ENCODE assay signal across 12 mouse cellular contexts in genomic region chr12:102420168-102420890, GRCm38 (mm10). TPM values are rescaled to one million over a fixed set of nuclear protein-coding genes. Genes with fewer than 3 reads are reported as not detected.
A peak's percentile ranks its signal among the peaks of the same experiment; 100 is the strongest.
DNase-seq lines count a peak whose midpoint lies in the region; ATAC-seq and TF ChIP-seq lines count a peak whose summit lies in the region.
"Had no signal": no experiment of that assay in that cellular context is flagged by ENCODE, and none has a peak within 500 bp of the region (broad histone marks: within the 10 kb centered on the region; RNA-seq: fewer than 3 reads in every experiment).

No protein-coding gene starts in this region.

- peak overlapping the region; percentile 70 for H3K27ac ChIP-seq in heart, embryonic 13.5 days (replicated peaks)
- no peak overlapping the region for H3K27ac ChIP-seq in liver, embryonic 11.5 days (ENCODE audit: low read depth, low read length)
- H3K27ac ChIP-seq: midbrain, embryonic 12.5 days had no signal

- no peak for TF ChIP-seq CTCF in G1E (IDR thresholded peaks at IDR 0.05; ENCODE audit: low read depth, low read length)

- H3K4me3 ChIP-seq in heart, embryonic 13.5 days: no peak overlapping the region
- H3K4me3 ChIP-seq in G1E (ENCODE audit: low read depth, low read length): no peak overlapping the region
- H3K4me3 ChIP-seq in liver, embryonic 11.5 days (ENCODE audit: low read depth, low read length): no peak overlapping the region
- H3K4me3 ChIP-seq: embryonic facial prominence, embryonic 13.5 days; midbrain, embryonic 12.5 days had no signal

- no peaks in the 10 kb centered on the region for H3K9me3 ChIP-seq in heart, embryonic 13.5 days
- no peaks in the 10 kb centered on the region for H3K9me3 ChIP-seq in G1E (replicated peaks)
- no peaks in the 10 kb centered on the region for H3K9me3 ChIP-seq in liver, embryonic 11.5 days (ENCODE audit: control insufficient read depth, low read length)
- H3K9me3 ChIP-seq: embryonic facial prominence, embryonic 13.5 days; midbrain, embryonic 12.5 days had no signal

- ATAC-seq in heart, embryonic 13.5 days (ENCODE audit: extremely low read depth, insufficient number of reproducible peaks, low FRiP score, low TSS enrichment): no peak
- ATAC-seq in G1E (ENCODE audit: extremely low read depth, insufficient number of reproducible peaks, low FRiP score, poor library complexity, severe bottlenecking): peak; percentile 83
- peak; percentile 73 for ATAC-seq in erythroid progenitor cell, adult 5-6 weeks (replicated peaks; ENCODE audit: low FRiP score, poor library complexity, severe bottlenecking)
- ATAC-seq in liver, embryonic 11.5 days (replicated peaks; ENCODE audit: low FRiP score): peak; percentile 78

- H3K4me2 ChIP-seq in heart, embryonic 13.5 days: 0 out of 2 replicates have a peak overlapping the region, but pooled peaks have one; percentile 4
- H3K4me2 ChIP-seq in liver, embryonic 11.5 days: 0 out of 2 replicates have a peak overlapping the region, but pooled peaks have one; percentile 2
- H3K4me2 ChIP-seq: embryonic facial prominence, embryonic 13.5 days; midbrain, embryonic 12.5 days had no signal

- DNase-seq in heart, adult 8-10 months (ENCODE audit: low spot score): no peak
- DNase-seq in G1E (ENCODE audit: low spot score): no peak
- no peak for DNase-seq in liver, embryonic 11.5 days (ENCODE audit: low spot score)
- no peak for DNase-seq in layer of hippocampus, adult 18-20 months (ENCODE audit: low spot score in 2 of 2)
- DNase-seq in urinary bladder, postnatal 25 days (ENCODE audit: low spot score): no peak
- DNase-seq in thymus, postnatal 25 days: no peak
- DNase-seq: adrenal gland, postnatal 14 days; gastrocnemius, postnatal 36 days had no signal

- peak overlapping the region; percentile 8; the same call in 1 of the 2 replicates for H3K9ac ChIP-seq in heart, embryonic 13.5 days
- H3K9ac ChIP-seq in liver, embryonic 11.5 days (ENCODE audit: low read depth, low read length): no peak overlapping the region
- H3K9ac ChIP-seq: embryonic facial prominence, embryonic 13.5 days; midbrain, embryonic 12.5 days had no signal

- 31% methylated on average over 10 of the region's 10 CpGs for WGBS in heart, embryonic 13.5 days
- WGBS in liver, embryonic 11.5 days: 51% methylated on average over 10 of the region's 10 CpGs

- peaks cover 91% of the 10 kb centered on the region for H3K4me1 ChIP-seq in heart, embryonic 13.5 days
- H3K4me1 ChIP-seq in G1E (ENCODE audit: insufficient read depth, low read depth, low read length): peaks cover 20% of the 10 kb centered on the region
- H3K4me1 ChIP-seq in liver, embryonic 11.5 days (replicated peaks; ENCODE audit: control insufficient read depth, insufficient read depth, low read length): peaks cover 12% of the 10 kb centered on the region

- H3K36me3 ChIP-seq in heart, embryonic 13.5 days: peaks cover 9% of the 10 kb centered on the region
- no peaks in the 10 kb centered on the region for H3K36me3 ChIP-seq in G1E (replicated peaks)
- H3K36me3 ChIP-seq in liver, embryonic 11.5 days (ENCODE audit: control insufficient read depth, insufficient read depth, low read length): no peaks in the 10 kb centered on the region

- no peaks in the 10 kb centered on the region for H3K27me3 ChIP-seq in heart, embryonic 13.5 days (replicated peaks)
- H3K27me3 ChIP-seq in G1E (ENCODE audit: insufficient read depth, low read length): peaks cover 4% of the 10 kb centered on the region
- no peaks in the 10 kb centered on the region for H3K27me3 ChIP-seq in liver, embryonic 11.5 days (replicated peaks; ENCODE audit: control insufficient read depth, insufficient read depth, low read length)
- H3K27me3 ChIP-seq: embryonic facial prominence, embryonic 13.5 days; midbrain, embryonic 12.5 days had no signal

RNA-seq across cellular contexts. Expression of gene Lgmn, which starts 19.3 kb away (rescaled TPM):
- polyA plus RNA-seq in heart, embryonic 13.5 days (2015; fragmentation: Nextera tagmentation; extraction: Ambion mirVana): 119 and 122 TPM in 2 replicates
- 10 to 100 TPM; 53.7 to 64.8 (median 60.5) TPM for total RNA-seq in heart, adult 8-10 months (2022)
- total RNA-seq in G1E (2014; fragmentation: Nextera tagmentation): 22.0 and 33.8 TPM in 2 replicates
- 14.0 and 17.3 TPM in 2 replicates for total RNA-seq in G1E (2017)
- polyA plus RNA-seq in G1E (2012): 1.7 TPM in 2 replicates
- 16.3 and 28.1 TPM in 2 replicates for total RNA-seq in erythroid progenitor cell, adult 5-6 weeks (2015; ENCODE audit: low replicate concordance)
- total RNA-seq in erythroid progenitor cell, adult 5-6 weeks (2017; ENCODE audit: low replicate concordance): 13.1 and 17.7 TPM in 2 replicates
- 59.5 and 65.8 TPM in 2 replicates for polyA plus RNA-seq in liver, embryonic 11.5 days (2014; fragmentation: Nextera tagmentation; extraction: Ambion mirVana)
- total RNA-seq in layer of hippocampus, adult 18-20 months (2021): 10 to 100 TPM; 83.6 to 85.4 TPM

RNA-seq across cellular contexts. Expression of gene Golga5, which starts 48.6 kb away (rescaled TPM):
- polyA plus RNA-seq in heart, embryonic 13.5 days (2015; fragmentation: Nextera tagmentation; extraction: Ambion mirVana): 22.3 and 22.8 TPM in 2 replicates
- 10 to 100 TPM; 25.9 to 27.9 (median 27.3) TPM for total RNA-seq in heart, adult 8-10 months (2022)
- total RNA-seq in G1E (2014; fragmentation: Nextera tagmentation) (60.6 and 63.6 TPM in 2 replicates), G1E (2017) (74.1 and 86.3 TPM in 2 replicates)
- 7.5 and 10.1 TPM in 2 replicates for polyA plus RNA-seq in G1E (2012)
- total RNA-seq in erythroid progenitor cell, adult 5-6 weeks (2015; ENCODE audit: low replicate concordance): 11.9 and 15.9 TPM in 2 replicates
- total RNA-seq in erythroid progenitor cell, adult 5-6 weeks (2017; ENCODE audit: low replicate concordance): 20.3 and 20.7 TPM in 2 replicates
- 24.7 and 27.5 TPM in 2 replicates for polyA plus RNA-seq in liver, embryonic 11.5 days (2014; fragmentation: Nextera tagmentation; extraction: Ambion mirVana)
- 10 to 100 TPM; 25.1 to 28.0 TPM for total RNA-seq in layer of hippocampus, adult 18-20 months (2021)
